Mouse (Mus musculus) cerebellum, adult 9-10 months (tissue): ENCODE measurements around the gene Helz.

ENCODE experiments used
- DNase-seq: peaks from one replicate; pipeline ENCODE4 v3.0.0; 2022

The Helz gene

DNA sequence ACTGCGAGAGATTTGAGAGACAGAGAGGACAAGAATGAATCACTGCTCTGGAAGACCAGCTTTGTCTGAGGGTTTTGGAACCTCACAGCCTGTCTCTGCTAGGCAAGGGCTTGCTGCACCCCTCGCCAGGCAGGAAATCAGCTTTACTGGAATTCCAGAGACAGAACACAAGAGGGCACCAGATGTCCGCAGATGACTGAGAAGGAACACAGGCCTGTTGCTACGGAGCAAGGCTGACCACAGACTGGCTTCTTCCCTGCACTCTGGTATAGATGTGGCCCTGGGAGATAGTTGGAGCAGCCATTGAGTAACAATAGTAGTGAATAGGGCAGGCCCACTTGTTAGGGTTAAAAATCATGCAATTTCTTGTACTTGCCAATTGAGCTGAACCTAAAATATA is 81.8 kb downstream of the Helz start:
- peak; percentile 58 for DNase-seq

DNA sequence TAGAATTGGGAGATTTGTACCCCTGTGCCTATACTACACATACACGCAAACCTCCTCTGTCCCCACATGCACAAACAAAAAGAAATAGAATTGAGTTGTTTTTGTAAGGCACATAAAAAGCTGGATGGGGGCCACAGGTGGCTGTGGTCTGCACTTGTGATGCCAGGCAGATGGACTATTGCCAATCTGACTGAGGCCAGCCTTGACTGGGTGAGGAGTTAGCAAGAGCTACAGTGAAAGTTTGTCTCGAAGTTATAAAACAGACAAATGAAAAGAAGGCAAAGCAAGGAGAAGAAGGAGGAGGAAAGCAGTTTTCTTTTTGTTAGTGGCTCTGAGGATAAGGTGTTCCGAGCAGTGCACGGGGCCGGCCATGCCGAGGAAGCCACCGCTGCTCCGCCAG is 82.2 kb downstream of the Helz start:
- no peak for DNase-seq

DNA sequence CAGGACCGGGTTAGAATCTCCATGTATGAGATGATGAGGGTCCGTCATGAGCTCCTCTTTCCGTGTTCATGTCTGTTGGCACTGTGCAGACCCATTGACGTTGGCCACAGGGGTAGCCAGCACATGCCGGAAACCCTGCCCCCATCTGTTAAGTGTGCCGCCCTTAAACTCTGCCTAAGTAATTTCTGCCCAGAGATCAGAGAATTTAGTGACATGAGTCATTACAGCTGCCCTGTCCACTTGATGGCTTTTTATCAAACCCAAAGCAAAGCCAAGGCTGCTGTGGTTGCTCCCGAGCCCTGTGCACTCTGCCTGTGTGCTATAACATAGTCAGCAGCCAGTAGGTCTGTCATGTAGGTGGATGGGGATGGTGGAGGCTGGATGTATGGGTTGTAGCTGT is 83.4 kb downstream of the Helz start:
- no peak for DNase-seq

DNA sequence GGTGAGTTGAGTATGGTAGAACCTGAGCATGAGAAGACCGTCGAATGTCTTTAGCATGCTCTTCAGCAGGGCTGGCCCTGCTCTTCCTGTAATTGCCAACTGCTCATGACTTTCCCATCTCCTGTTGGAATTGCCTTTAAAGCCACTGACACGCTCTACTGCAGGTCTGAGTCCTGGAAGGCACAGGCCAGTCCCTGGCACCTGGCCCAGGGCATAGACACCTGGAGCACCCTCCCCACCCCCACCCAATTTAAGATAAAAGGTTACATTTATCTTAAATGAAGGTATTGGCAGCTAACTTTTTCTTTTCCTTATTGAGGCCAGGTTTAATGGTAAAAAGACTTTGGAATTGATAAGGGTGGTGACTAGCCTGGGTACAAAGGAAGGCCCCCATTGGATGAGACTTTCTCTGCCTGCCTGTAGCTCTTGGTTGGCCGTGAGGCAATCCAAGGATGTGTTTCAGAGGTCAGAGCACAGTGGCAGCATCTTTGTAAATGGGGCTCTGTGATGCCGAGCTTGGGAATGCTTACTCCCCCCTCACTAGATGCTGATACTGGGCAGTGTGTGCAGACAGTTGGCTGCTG is 85.9 kb downstream of the Helz start:
- no peak for DNase-seq

DNA sequence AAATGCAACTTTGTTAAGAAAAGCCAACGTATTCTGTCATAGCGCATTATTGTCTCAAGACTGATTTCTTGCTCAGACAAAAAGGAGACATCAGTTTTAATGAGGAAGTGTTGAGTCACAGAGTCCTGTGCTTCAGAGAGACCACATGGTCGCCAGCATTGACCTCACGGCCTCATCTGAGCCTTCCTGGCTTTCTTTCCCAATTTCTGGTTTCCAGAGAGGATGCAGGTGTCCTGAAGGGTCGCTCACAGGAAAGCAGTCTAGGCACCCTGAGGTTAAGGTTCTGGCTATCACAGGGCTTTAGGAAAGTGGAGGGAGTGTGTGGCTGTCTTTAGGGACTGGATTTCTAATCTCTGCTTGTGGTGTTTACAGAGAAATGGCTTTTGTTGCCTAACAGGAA is 90.4 kb downstream of the Helz start:
- DNase-seq = no peak

DNA sequence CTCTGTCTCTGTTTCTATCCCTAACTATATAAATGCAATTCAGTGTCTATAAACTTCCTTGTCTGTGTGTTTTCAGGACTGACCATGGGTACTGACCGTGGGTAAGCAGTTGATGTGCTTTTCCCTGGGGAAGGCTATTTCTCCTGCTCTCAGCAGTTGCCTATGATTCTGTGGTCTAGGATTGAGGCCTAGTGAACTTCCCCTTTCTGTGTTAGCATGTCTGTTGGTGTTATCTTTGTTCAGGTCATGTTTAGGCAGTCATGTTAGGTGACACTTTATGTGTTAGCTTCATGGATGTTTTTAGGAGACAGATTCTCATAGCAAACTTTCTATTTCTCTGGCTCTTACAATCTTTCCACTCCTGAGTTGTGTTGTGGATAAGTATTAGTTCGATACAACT is 91.9 kb downstream of the Helz start:
- no peak for DNase-seq

DNA sequence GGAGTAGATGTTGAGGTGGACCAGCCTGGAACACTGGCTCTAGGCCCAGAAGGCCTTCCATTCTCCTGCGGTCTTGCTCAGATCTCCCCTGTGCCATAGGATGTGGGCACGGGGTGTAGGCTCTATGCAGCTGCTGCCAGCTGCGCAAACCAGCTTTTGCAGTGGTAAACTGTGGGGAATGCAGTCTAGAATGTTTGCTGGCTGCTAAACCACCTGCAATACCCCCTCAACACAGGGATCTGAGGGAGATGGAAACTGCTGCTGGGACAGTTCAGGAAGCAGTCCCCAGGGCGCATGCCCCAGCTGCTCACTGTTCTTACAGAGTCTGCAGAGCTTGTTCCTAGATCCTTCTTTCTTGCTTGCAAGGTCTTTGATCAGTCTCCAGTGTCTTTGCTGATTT is 96.7 kb downstream of the Helz start:
- DNase-seq = no peak

DNA sequence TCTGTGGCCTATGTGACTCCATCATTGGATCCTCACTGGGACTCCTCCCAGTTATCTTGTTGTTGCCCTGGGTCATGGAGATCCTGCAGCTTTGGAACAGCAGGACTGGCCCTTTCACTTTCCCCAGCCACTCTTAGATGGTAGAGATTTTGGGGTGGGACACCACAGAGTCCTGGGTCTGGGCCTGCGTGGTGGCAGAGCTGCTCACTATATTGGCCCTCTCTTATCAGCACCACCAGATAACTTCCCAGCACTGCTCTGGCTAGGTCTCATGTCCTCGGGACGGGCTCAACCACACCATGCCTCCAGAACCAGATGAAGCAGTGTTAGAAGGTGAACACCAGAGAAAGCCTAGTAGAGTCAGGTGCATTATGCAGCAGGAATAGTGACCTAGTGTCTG is 99.6 kb downstream of the Helz start:
- DNase-seq = no peak

DNA sequence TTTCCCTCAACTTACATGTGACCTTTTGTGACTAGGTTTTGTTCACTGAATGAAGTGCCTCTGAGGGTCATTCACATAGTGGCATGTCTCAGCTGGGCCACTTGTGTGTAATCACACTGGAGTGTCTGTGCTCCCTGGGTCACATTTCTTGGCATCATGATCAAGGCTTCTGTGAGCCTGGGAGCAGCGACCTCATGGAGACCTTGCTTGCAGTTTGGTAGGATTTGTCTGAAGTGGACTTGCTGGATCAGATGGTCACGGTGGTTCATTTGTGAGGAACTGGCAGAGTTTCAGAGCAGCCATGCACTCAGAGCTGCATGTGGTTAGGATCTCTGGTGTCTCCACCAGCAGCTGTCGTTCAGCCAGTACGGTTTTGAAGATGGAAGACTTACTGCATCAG is 100.9 kb downstream of the Helz start:
- no peak for DNase-seq

DNA sequence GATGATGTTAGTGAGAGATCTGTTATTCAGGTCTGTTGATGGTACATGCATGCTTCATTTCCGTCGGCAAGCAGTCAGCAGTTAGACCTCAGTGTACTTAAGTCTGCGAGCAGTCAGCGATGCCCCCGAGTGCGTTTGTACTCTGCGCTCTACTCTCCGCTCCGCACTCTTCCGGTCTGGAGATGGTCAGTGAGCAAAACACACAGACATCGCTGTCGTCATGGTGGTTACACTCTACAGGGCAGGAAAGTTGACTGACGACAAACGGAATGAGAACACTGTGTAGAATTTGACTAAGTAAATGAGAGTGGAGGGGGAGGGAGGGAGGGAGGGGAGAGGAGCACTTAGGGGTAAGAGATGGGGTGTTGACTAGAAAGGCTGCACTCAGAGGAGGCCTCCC is 101.7 kb downstream of the Helz start:
- DNase-seq = no peak

DNA sequence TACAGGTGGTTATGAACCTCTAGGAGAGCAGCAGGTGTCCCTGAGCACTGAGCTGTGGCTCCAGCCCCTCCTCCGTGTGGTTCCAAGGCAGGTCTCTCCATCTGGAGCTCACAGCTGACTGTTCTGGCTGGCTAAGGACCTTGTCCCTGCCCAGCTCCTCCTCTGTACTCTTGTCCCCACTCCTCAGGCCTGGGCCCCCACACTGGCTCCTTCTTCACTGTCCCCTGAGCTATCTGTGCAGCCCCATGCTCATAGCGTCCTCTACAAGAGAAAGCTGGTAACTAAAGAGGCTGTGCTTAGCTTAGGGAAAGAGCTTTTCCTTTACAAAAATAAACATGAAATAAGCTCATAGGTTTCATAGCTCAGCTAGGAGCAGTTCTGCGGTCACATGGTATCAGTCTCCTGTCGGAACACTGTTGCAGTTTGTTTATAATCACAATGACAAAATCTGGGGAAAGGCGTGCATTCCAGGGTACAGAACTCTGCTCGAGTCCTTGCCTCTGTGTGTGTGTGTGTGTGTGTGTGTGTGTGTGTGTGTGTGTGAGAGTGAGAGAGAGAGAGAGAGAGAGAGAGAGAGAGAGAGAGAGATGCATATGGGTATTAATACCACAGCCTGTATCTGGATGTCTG is 102.8 kb downstream of the Helz start:
- DNase-seq = no peak

DNA sequence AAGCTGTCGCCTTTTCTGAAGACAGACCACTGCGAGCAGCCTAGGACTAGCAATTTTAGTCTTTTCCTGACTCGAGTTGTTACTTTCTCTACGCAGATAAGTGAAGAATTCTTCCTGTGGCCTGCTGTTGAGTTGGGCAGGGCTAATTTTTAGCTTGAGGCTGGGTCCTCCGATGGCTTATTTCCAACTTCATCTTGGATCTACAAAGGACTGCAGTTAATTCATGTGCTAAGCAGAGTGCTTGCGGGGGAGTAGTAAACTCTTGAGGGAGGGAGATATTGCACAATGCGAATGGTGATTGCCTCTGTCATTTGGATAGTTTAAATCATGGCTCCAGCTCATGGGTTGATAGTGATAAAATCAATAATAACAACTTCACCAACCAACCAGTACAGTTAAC is 103.7 kb downstream of the Helz start:
- DNase-seq = no peak

DNA sequence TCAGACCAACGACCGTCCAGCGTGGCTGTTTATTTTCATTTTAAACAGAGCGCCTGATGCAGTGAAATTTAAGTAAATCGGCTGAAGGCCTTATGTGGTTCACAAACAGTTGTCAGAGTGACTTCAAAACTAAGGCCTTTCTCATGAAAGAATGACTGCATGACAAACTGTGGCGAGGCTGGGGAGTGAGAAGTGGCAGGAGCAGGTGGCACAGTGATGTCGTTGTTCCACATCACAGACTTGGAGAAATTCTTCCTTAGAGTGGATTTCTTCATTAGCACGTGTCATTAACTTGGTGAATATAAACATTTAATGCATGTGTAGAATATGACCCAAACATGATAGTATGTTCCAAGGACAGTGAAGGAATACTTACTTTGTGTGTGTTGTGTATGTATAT is 104.4 kb downstream of the Helz start:
- no peak for DNase-seq

DNA sequence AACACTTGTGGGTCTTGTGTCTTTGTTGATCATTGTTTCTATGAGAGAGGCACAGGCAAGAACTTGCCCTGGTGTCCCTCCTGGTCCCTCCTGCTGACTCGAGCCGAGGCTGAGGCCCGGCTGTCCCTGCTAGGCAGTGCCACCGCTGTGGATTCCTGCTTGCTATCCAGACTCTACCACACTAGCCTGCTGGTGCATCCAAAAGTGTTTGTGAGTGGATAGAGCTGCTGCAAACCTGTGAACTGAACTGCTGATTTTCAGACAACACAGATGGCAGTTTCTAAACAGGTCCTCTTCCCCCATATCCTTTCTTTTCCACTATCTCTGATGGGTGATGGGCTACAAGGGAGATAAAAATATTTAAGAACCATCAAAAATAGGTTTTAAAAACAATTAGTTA is 107.8 kb downstream of the Helz start:
- no peak for DNase-seq

DNA sequence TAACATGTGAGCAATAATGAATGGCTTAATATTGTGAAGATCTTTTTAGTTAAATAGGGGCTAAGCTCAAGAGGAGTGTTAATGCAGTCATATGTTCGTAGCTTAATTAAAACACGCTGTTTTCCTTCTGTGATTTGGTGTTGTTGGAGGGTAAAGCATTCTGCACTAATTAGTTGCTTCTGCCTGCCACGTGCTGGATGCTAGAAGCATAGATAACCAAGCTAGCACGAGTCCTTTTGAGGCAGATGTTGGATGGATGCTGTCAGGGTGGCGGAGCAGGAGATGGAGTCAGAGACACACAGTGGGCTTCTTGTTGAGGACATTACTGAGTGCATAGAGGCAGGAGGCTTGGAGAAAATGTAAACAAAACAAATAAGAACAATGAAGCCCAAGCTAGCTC is 109.4 kb downstream of the Helz start:
- DNase-seq = no peak

DNA sequence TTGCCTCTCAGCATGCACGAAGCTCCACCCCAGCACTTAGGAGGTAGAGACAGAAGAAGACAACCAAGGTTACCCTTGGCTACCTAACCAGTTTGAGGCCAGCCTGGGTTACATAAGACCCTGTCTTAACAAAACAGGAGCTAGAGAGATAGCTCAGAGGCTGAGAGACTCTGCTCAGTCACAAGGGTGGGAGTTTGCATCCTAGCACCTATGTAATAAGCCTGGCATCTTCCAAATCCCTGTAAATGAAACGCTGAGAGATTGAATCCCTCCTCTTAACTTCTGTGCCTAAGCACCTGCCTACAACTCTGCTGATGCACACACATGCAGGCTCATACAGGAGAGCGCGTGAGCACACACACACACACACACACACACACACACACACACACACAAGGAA is 112.7 kb downstream of the Helz start:
- no peak for DNase-seq

DNA sequence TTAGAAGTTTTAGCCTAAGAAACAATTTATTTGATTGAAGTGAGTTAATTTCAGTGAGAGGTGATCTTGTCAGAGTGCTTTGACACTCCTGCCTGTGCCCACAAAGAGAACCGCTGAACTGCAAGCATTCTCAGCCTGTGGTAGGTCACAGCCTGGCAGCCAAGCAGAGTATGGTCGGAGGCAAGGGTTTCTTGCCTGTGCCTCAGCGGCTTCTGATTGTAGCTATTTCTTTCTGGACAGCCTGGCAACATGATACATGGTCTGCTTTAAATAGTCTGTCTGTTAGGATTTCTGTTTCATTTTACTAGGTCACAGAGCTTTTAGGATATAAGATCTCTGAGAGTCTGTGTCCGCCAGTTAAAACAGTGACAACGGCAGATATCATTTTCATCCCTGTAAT is 114.9 kb downstream of the Helz start:
- no peak for DNase-seq

DNA sequence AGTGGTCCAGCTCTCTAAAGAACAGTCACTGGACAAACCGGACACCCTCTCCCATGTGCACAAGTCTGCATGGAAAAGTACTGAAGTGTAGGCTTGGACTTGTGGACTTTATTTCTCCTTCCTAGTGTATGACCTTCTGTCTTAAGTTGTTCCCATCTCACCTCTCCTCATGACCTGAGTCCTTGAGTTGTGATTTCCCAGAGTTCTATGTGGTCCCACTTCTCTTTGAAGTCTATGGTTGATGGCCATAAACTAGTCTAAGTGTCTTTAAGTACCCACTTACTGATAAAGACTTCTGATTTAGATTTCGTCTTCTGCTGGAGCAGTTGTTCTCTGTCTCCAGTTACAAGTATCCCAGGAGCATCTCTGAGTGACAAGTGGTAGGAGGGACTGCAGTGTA is 119.8 kb downstream of the Helz start:
- no peak for DNase-seq

DNA sequence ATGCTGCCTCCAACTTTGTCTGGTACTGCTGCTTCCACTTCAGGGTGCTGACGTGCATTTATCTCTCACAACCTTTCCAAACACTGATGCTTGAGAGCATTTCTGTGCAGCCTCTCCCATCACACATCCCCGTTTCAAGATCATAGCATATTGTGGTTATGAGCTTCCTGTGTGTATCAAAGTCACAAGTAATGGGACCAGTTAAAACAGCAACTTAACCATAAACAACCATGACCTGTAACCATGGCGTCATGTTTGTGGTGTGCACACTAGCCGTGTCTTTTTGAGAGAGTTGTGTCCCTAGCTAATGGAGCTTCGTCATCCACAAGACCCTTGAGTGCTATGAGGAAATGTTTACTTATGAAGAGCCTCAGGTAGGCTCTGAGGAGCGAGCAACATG is 120.5 kb downstream of the Helz start:
- DNase-seq = no peak

DNA sequence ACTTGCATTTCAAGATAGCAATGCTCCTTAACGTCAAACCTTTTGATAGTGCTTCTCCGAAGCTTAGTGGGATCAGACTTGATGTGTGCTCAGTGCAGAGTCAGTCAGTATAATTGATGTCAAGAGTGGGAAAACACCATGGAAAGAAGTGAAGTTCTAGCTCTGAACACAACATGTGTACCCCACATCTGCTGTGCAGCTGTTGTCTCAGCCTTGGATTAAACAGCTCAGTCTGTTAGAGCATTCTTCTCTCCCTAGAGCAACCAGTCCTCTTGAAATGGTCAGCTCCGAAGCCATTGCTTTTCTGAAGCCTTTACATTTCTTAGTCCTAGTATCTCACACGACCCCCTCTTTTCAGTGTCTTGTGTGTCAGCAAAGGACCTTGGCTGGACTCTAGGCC is 121.2 kb downstream of the Helz start:
- DNase-seq = no peak

DNA sequence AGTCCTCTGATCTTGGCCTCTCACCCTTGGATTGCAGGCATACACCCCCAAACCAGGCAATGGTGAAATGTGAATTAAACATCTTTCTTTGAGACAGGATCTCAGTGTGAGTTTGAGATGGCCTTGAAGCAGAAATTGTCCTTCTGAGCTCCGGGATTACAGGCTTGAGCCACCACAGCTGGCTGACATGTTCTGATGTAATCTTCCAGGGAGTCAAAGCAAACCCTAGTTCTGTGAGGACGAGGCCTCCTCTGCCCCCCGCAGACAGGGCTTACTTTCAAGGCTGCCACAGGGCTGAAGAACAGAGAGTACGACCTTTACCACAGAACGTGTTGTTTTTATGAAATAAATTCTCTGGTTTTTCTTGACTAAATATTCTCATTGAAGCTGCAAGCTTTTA is 126.3 kb downstream of the Helz start:
- DNase-seq = no peak

DNA sequence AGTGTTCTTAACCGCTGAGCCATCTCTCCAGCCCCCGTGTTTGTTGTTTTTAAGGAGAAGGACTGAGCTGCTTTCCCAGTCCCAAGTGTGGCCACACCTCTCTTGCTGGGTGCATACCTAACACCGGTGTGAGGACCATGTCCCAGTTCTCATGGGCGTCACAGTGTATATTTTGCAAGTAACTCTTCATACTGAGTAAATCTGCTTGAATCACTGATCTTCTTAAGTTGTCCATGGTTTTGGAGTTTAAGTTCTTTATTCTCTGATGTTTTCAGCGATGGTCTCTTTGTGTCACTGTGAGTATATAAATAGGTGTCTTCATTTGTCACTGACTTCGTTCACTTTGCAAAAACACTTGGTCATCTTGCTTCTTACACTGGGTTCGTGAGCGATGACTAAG is 126.9 kb downstream of the Helz start:
- DNase-seq = no peak

DNA sequence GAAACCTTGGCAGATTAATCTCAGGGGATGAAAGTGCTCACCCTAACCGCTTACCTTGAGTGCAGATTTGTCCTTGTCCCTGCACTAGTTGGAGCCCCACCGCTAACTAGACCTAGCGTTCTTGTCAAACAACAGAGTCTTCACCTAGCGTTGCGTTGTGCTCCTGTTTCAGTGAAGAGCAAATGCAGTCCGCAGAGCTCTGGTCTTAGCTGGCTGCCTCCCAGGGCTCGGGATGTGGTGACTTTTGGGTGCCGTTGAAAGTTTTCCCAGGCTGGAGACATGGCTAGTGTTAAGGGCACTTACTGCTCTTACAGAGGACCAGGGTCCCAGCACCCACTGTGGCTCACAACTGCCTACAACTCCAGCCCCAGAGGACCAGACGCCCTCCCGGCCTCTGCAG is 127.5 kb downstream of the Helz start:
- DNase-seq = no peak

DNA sequence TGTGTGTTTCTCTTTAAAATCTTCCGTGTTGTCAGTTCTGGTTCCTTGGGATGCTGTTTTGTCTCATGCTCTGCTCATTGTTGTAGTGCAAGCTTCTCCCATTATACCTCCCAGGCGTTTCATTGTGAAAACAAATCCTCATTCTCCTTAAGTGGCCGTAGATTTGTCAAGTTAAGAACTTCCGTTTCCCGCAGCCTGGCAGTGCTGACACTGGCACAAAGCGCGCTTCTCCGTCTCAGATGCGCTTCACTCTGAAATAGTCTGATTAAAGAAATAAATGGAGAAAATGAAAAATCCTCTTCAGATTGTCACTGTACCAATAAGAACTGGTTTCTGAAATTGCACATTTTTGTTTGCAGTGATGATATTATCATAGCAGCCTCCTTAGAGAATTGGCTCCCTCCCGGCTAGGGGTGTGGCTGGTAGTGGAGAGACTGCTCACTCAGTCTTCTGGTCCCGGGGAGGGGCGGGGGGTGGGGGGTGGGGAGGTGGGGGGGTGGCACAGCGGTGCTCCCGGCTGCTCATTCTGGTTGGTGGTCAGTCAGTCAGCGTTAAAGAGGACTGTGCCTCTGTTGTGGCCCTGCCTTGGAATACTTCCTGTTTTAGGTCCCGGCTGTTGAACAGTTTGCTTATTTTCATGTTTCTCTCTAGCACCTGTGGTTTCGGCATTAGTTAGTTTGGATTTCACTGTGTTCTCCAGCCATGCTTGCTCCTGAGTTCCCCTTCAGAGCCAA is 128.6 kb downstream of the Helz start:
- no peak for DNase-seq
